Mouse (Mus musculus): ENCODE results near the gene Gm8267.
A peak's percentile ranks its signal among the peaks of the same experiment; 100 is the strongest.
"Not testable (repeated sequence)": the region's sequence is repeated elsewhere in the genome, so short reads cannot be mapped to it uniquely, and the experiment has no call there.

Gm8267 gene

GRCm38 (mm10) chr14:44750240-44750639, at the start of gene Gm8267:
Gm8267 (minus strand) TSS chr14:44750340.
- no peak for DNase-seq

GRCm38 (mm10) chr14:44789537-44790382, 39.6 kb upstream of the Gm8267 start:
- DNase-seq = not testable (repeated sequence)

- DNase-seq = peak; percentile 2
Measured at GRCm38 (mm10) chr14:44742789-44743188, 7.4 kb downstream of the Gm8267 start.

- DNase-seq = peak; percentile 49
Measured at GRCm38 (mm10) chr14:44730711-44731110, 19.4 kb downstream of the Gm8267 start.

- DNase-seq = not testable (repeated sequence)
Measured at GRCm38 (mm10) chr14:44706356-44706755, 43.8 kb downstream of the Gm8267 start, which contains the start of gene Gm8257. Gm8257 (minus strand) TSS chr14:44706456.

Measured in right cerebral cortex, adult 18-20 months (tissue).